Mouse (Mus musculus): ENCODE results near the gene Hoxc13. TPM values are rescaled to one million over a fixed set of nuclear protein-coding genes. Genes with fewer than 3 reads are reported as not detected.

The Hoxc13 gene
- total RNA-seq, 2 experiments from 2014 or later = not detected

- intact Hi-C loops (cut with DNase I) = no loop called here
- DNase-seq (ENCODE audit: low spot score in 2 of 2) = no peak
Observed at GRCm38 (mm10) chr15:102934897-102935296, 14.0 kb downstream of the Hoxc13 start.

DNA sequence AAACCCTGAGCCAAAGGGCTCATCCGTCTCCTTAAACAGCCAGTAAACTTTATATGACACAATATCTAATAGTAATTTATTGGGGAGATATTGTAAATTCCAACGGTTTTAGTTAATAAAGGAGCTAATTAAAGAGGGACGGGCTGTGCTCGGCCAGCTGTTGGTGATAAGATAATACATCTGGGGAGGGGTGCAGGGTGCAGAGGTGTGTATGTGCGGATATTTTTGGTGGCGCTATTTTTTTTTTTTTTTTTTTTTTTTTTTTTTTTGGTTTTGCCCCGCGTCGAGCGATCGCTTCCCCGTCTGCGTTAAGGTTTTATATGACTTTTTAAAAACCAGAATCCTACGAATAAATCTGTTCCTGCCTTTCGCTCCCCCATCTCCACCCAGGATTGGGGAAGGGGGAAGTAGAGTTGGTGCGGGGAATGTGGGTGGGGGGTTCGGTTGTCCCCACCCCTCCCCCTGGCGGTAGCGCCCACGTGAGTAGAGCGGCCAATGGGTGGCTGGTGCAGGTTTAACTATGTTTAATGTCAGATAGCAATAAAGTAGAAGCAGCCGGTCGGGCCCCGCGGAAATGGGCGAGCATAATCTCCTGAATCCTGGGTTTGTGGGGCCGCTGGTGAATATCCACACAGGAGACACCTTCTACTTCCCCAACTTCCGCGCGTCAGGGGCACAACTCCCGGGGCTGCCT is 15.5 kb downstream of the Hoxc13 start, which contains the start of gene Hoxc12:
Gene Hoxc12 (plus strand): TSS at position 479 of the 694 bp plus-strand sequence.
- intact Hi-C loops (cut with DNase I) = no loop called here

DNA sequence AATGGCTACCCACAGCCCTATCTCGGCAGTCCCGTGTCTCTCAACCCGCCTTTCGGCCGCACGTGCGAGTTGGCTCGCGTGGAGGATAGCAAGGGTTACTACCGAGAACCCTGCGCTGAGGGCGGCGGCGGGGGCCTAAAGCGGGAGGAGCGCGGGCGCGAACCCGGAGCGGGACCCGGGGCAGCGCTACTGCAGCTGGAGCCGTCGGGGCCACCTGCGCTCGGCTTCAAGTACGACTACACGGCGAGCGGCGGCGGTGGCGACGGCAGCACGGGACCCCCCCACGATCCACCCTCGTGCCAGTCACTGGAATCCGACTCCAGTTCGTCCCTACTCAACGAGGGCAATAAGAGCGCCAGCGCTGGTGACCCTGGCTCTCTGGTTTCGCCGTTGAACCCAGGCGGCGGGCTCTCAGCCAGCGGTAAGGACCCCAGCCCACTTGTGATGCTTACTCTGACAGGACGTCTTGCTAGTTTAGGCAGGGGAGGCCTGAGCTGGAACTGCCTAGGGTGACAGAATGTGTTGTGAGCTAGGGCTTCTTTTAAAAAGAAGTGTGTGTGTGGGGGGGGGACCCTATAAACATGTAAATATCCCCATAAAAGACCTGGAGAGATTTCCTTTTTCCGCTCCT is 16.2 kb downstream of the Hoxc13 start:
- no peak for DNase-seq (ENCODE audit: low spot score in 2 of 2)
- intact Hi-C loops (cut with DNase I) = no loop called here

More for the DNA sequence above, 15.5 kb downstream of the Hoxc13 start, which contains the start of gene Hoxc12:
- no peak for DNase-seq (ENCODE audit: low spot score in 2 of 2)

DNA sequence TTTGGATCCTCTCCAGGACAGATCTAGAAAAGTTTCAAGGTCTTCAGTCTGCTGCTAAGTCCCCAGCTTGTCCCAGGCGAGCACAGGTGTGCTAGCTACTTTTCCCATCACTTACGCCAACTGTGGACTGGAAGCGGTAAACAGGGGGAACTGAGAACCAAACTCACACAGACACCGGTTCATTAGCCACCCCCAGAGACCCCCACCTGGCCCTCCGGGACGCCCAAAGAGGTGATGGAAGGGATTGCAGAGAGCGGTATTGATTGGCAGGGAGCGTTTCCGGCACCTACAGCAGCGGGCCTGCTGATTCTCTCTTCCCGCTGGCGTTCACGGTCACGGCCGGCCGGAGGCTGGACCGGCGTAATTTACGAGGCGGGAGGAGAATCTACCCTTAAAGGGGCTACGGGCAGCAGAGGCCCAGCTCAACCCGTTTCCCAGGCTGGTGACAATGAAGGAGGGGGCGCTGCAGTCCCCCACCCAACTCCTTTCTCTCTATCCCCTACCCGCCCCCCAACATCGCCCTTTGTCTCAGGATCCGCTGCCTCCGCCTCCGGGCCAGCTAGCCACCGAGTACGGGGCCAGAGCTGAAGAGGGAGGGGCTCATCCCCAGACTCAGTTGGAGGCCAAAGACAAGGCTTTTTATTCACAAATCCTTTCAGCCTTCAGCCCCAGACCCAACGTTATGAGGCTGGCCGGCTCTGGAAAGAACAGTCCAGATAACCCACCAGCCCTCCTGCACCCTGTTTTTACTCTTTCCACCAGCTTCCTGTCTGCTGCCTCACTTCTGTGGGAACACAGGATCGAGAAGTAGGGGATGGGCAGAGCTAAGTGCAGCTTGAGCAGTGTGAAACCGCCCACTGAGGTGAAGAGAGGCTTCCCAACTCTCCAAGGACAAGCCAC is 18.6 kb downstream of the Hoxc13 start:
- intact Hi-C loops (cut with DNase I) = no loop called here
- no peak for DNase-seq (ENCODE audit: low spot score in 2 of 2)

- intact Hi-C loops (cut with DNase I) = no loop called here
- DNase-seq (ENCODE audit: low spot score in 2 of 2) = no peak
Observed at GRCm38 (mm10) chr15:102942739-102943467, 22.0 kb downstream of the Hoxc13 start.

- no peak for DNase-seq (ENCODE audit: low spot score in 2 of 2)
- intact Hi-C loops (cut with DNase I) = no loop called here
Observed at GRCm38 (mm10) chr15:102943468-102943813, 22.5 kb downstream of the Hoxc13 start.

DNA sequence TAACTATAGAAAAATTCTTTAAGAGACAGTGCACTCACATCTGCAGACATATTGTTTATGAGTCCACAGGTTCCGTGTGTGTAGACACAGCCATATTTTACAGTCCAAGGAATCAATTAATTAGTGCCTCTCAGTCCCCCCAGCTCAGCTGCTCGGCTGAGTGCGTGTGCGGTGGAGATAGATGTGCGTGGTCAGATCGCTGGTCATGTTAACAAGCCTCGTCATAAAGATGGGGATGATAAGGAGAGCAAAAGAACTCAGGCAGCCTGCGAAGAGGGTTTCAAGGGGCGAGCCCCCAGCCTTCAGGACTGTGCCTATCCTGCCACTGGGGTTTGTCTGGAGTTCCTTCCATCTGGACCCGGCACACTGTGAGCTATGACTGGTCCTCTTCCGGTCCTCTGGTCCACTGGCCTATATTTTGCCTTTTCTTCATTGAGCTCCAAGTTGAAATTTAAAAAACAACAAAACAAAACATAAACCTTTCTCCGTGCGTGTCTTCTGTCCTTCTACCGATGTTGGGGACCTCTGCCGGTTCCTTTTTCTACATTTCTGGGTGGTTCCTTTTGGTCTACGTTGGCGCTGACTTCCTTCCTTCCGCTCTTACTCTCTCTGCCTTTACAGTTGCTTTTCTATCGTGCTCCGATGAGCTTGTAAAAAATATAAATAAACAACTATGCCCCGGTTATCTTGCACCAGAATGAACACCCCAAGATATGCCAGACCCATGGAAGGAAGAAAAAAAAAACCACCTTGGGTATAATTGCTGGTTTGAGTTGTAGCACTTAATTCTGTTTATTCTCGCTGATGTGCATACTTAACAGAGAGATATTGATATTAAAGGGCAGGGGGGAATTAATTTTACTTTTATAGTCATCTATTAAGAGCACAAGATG is 24.5 kb downstream of the Hoxc13 start:
- intact Hi-C loops (cut with DNase I) = no loop called here

GRCm38 (mm10) chr15:102947276-102947675 is 26.4 kb downstream of the Hoxc13 start:
- no peak for DNase-seq (ENCODE audit: low spot score in 2 of 2)
- intact Hi-C loops (cut with DNase I) = no loop called here

More for the DNA sequence above, 24.5 kb downstream of the Hoxc13 start:
- DNase-seq (ENCODE audit: low spot score in 2 of 2) = no peak

DNA sequence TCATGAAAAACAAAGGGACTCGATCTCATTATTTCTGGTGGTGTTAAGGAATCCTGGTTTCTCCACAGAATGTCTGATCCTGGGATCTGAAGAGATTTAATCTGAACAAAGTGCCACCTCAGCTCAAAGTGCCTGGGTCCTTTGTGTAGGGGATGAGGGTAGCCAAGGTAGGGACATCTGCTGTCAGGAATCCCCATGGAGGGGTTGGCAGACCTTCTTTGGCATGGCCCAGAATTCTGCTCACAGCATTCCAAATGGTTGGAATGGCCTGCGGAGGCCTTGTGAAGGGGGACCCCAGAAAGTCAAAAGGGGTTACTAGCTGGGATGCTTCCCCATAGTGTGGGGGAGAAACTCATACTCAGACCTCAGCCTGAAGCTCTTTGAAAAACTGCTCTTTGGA is 27.9 kb downstream of the Hoxc13 start:
- intact Hi-C loops (cut with DNase I) = no loop called here
- no peak for DNase-seq (ENCODE audit: low spot score in 2 of 2)

GRCm38 (mm10) chr15:102949696-102950095 is 28.8 kb downstream of the Hoxc13 start:
- intact Hi-C loops (cut with DNase I) = no loop called here
- DNase-seq (ENCODE audit: low spot score in 2 of 2) = no peak

DNA sequence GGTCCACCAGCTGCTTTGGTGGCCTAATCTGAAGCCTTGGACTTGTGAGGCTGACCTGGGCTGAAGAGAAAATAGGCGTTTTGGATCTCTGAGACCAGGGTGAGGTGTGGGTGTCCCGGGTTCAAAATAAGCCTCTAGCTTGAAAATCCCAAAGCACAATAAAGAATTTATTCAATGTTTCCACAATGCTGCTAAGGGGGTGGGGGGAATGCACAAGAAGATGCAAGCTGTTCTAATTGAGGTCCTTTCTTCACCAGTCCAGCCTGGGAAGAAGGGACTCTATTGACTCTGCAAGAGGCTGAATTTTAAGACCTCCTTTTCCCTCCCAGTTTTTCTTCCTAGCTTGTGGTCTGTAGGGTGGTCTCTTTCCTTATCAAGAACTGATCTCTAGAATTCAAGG is 30.0 kb downstream of the Hoxc13 start:
- intact Hi-C loops (cut with DNase I) = no loop called here
- DNase-seq (ENCODE audit: low spot score in 2 of 2) = no peak

DNA sequence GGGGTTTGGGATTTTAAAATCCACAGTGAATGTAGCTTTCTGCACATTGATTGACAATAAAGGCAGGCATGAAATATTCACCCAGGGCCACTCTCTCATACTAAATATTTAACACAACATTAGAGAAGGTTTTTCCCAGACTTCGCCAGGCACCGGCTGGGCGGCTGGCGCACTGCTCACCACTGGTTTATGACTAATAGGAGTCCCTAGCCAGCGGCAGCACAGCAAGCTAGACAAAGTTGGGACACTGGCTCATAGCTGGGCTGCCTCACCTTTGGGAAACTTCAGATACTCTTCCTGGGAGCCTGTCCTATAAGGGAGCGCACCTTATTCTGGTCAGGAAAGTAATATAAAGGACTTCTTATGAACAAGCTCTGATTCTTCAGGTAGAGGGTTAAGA is 32.7 kb downstream of the Hoxc13 start:
- intact Hi-C loops (cut with DNase I) = no loop called here
- no peak for DNase-seq (ENCODE audit: low spot score in 2 of 2)

DNA sequence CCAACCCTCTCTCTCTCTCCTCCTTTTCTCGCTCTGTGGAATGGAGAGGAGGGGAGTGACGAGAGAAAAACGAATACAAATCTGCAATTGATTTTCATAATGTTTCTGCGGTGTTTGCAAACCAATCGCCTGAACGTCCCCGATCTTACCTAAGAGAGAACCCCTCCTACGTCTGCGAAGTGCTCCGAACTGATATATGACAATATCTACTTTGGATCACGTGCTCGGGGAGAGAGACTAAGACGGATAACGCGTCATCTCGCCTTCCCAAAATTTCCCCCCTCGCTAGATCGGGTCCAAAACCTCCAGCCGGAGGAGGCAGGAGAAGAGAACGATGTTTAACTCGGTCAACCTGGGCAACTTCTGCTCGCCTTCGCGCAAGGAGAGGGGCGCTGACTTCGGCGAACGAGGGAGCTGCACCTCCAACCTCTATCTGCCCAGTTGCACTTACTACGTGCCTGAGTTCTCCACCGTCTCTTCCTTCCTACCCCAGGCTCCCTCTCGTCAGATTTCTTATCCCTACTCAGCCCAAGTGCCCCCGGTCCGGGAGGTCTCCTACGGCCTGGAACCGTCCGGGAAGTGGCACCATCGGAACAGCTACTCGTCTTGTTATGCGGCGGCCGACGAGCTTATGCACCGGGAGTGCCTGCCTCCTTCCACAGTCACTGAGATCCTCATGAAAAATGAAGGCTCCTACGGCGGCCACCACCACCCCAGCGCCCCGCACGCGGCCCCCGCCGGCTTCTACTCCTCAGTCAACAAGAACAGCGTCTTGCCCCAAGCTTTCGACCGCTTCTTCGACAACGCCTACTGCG is 33.5 kb downstream of the Hoxc13 start, which contains the start of gene Hoxc11:
Gene Hoxc11 (plus strand): TSS at position 236 of the 815 bp plus-strand sequence.
- no peak for DNase-seq (ENCODE audit: low spot score in 2 of 2)
- intact Hi-C loops (cut with DNase I) = no loop called here

DNA sequence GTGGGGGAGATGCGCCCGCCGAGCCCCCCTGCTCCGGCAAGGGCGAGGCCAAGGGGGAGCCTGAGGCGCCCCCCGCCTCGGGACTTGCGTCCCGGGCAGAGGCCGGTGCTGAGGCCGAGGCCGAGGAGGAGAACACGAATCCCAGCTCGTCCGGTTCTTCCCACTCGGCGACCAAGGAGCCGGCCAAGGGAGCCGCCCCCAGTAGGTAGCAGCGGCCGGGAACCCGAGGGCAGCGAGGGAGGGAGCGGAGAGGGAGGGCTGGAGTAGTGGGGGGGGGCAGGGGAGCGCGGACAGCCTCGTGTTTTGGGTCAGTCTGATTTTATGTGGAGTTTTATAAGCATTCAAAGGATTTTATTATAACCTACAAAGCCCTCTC is 34.1 kb downstream of the Hoxc13 start:
- intact Hi-C loops (cut with DNase I) = no loop called here
- no peak for DNase-seq (ENCODE audit: low spot score in 2 of 2)

GRCm38 (mm10) chr15:102955833-102956640 is 35.1 kb downstream of the Hoxc13 start:
- DNase-seq (ENCODE audit: low spot score in 2 of 2) = no peak

DNA sequence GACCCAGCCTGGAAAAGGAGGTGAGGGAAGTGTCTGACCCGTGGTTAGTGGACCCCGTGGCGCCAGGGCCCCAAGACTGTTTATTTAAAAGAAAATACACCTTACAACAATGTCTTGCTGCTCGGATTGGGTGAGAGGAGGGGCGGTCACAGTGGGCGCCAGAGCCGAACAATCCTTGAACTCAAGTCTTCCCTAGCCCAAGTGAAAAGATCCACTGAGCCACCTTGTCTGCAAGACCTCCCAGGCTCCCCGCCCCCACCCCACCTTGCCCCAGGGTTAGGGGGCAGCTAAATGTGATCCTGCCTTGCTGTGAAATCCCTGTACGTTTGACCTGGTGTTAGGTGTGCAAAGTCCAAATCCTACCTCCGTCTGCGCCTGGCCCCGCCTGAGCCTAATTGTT is 36.0 kb downstream of the Hoxc13 start:
- DNase-seq (ENCODE audit: low spot score in 2 of 2) = no peak
- intact Hi-C loops (cut with DNase I) = no loop called here

More at GRCm38 (mm10) chr15:102955833-102956640, 35.1 kb downstream of the Hoxc13 start:
- intact Hi-C loops (cut with DNase I) = no loop called here

GRCm38 (mm10) chr15:102959663-102960191 is 38.8 kb downstream of the Hoxc13 start:
- no peak for DNase-seq (ENCODE audit: low spot score in 2 of 2)
- intact Hi-C loops (cut with DNase I) = no loop called here
